Mouse (Mus musculus): ENCODE results near the gene Hoxc8. TPM values are rescaled to one million over a fixed set of nuclear protein-coding genes. Genes with fewer than 3 reads are reported as not detected.

Hoxc8 gene
- total RNA-seq, 2 experiments from 2014 or later, result not detected

GRCm38 (mm10) chr15:103005308-103005707 is 14.9 kb downstream of the Hoxc8 start:
- DNase-seq (ENCODE audit: extremely low spot score in 1 of 2, low spot score in 1 of 2), result no peak

- no peak for DNase-seq (ENCODE audit: extremely low spot score in 1 of 2, low spot score in 1 of 2)
These were observed 15.4 kb downstream of the Hoxc8 start for GRCm38 (mm10) chr15:103005797-103006196.

- DNase-seq (ENCODE audit: extremely low spot score in 1 of 2, low spot score in 1 of 2), result no peak
These were observed 15.9 kb downstream of the Hoxc8 start for GRCm38 (mm10) chr15:103006326-103006725.

- no peak for DNase-seq (ENCODE audit: extremely low spot score in 1 of 2, low spot score in 1 of 2)
These were observed 19.1 kb downstream of the Hoxc8 start for GRCm38 (mm10) chr15:103009265-103010111.

- no peak for DNase-seq (ENCODE audit: extremely low spot score in 1 of 2, low spot score in 1 of 2)
These were observed 19.9 kb downstream of the Hoxc8 start for GRCm38 (mm10) chr15:103010112-103010846.

- no peak for DNase-seq (ENCODE audit: extremely low spot score in 1 of 2, low spot score in 1 of 2)
These were observed 20.6 kb downstream of the Hoxc8 start for GRCm38 (mm10) chr15:103010847-103011555.

- DNase-seq (ENCODE audit: extremely low spot score in 1 of 2, low spot score in 1 of 2), result no peak
These were observed 21.6 kb downstream of the Hoxc8 start for GRCm38 (mm10) chr15:103011928-103012486.

- DNase-seq (ENCODE audit: extremely low spot score in 1 of 2, low spot score in 1 of 2), result peak in 1 of 2 experiments; percentile 57
These were observed 23.0 kb downstream of the Hoxc8 start for GRCm38 (mm10) chr15:103013238-103013984.

- DNase-seq (ENCODE audit: extremely low spot score in 1 of 2, low spot score in 1 of 2), result no peak
These were observed 24.0 kb downstream of the Hoxc8 start for GRCm38 (mm10) chr15:103014166-103015008.

GRCm38 (mm10) chr15:103015009-103015399 is 24.6 kb downstream of the Hoxc8 start:
- no peak for DNase-seq (ENCODE audit: extremely low spot score in 1 of 2, low spot score in 1 of 2)

GRCm38 (mm10) chr15:103015406-103016166 is 25.2 kb downstream of the Hoxc8 start:
- DNase-seq (ENCODE audit: extremely low spot score in 1 of 2, low spot score in 1 of 2), result no peak

GRCm38 (mm10) chr15:103018636-103019035 is 28.2 kb downstream of the Hoxc8 start, which contains the start of gene Hoxc4:
Gene Hoxc4 (plus strand): TSS chr15:103018934.
- no peak for DNase-seq (ENCODE audit: extremely low spot score in 1 of 2, low spot score in 1 of 2)

GRCm38 (mm10) chr15:103020899-103021418 is 30.6 kb downstream of the Hoxc8 start:
- no peak for DNase-seq (ENCODE audit: extremely low spot score in 1 of 2, low spot score in 1 of 2)

GRCm38 (mm10) chr15:103021544-103021943 is 31.1 kb downstream of the Hoxc8 start:
- DNase-seq (ENCODE audit: extremely low spot score in 1 of 2, low spot score in 1 of 2), result no peak

- DNase-seq (ENCODE audit: extremely low spot score in 1 of 2, low spot score in 1 of 2), result no peak
These were observed 33.7 kb downstream of the Hoxc8 start for GRCm38 (mm10) chr15:103024131-103024530.

- no peak for DNase-seq (ENCODE audit: extremely low spot score in 1 of 2, low spot score in 1 of 2)
These were observed 37.1 kb downstream of the Hoxc8 start for GRCm38 (mm10) chr15:103027266-103028235.
